Mouse (Mus musculus): ENCODE measurements around the gene 3110021N24Rik. TPM values are rescaled to one million over a fixed set of nuclear protein-coding genes. Genes with fewer than 3 reads are reported as not detected.

The 3110021N24Rik gene
- polyA plus RNA-seq, 1 experiment from 2014 or later: 1.9 TPM

- no peaks in the 10 kb centered on the region for H3K9me3 ChIP-seq
- H3K27ac ChIP-seq (replicated peaks): no peak overlapping the region
- no peak overlapping the region for H3K4me2 ChIP-seq
- peaks cover 4% of the 10 kb centered on the region; the same call in 1 of the 2 replicates for H3K4me1 ChIP-seq (replicated peaks)
- H3K36me3 ChIP-seq: no peaks in the 10 kb centered on the region
- ATAC-seq (ENCODE audit: low read depth): peak; percentile 56; the same call in 1 of the 2 replicates
- 61% methylated on average over 2 of the region's 2 CpGs for whole genome bisulfite sequencing
- no peak overlapping the region for H3K9ac ChIP-seq
- no peak overlapping the region for H3K4me3 ChIP-seq
- H3K27me3 ChIP-seq: no peaks in the 10 kb centered on the region
These were observed 78.8 kb downstream of the 3110021N24Rik start for GRCm38 (mm10) chr4:108798083-108798830.

GRCm38 (mm10) chr4:108803535-108803934, 84.1 kb downstream of the 3110021N24Rik start:
- Histone ChIP-seq H3K27ac (replicated peaks) (no peak overlapping the region), H3K9me3 (no peaks in the 10 kb centered on the region), H3K9ac (no peak overlapping the region), H3K4me2 (no peak overlapping the region), H3K4me1 (replicated peaks) (no peaks in the 10 kb centered on the region), H3K4me3 (no peak overlapping the region), H3K36me3 (no peaks in the 10 kb centered on the region), H3K27me3 (no peaks in the 10 kb centered on the region)
- ATAC-seq (ENCODE audit: low read depth): no peak
- WGBS: 96% methylated on average over 2 of the region's 2 CpGs

DNA sequence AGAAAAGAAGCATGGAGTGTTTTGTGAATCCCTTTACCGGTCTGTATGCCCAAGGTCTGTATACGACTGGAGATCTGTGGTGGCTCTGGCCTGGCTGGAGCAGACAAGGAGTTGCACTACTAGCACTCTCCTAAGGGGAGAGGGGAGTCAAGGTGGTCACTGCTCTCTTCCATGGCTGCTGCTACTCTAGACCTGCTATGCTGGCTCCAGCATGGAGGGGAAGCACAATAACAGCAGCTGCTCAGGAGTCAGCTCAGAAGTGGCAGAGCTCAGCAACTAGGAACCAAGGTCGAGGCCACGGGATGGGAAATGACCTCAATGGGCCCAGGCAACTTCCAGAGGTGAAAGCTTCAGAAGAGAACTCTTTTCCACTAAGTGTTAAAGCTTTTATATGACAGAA, 91.7 kb downstream of the 3110021N24Rik start:
- no peak overlapping the region for H3K9ac ChIP-seq
- H3K9me3 ChIP-seq: no peaks in the 10 kb centered on the region
- 68% methylated on average over 4 of the region's 4 CpGs for WGBS
- H3K4me3 ChIP-seq: no peak overlapping the region
- no peaks in the 10 kb centered on the region for H3K4me1 ChIP-seq (replicated peaks)
- H3K27ac ChIP-seq (replicated peaks): no peak overlapping the region
- no peaks in the 10 kb centered on the region for H3K27me3 ChIP-seq
- H3K36me3 ChIP-seq: peaks cover 12% of the 10 kb centered on the region
- ATAC-seq (ENCODE audit: low read depth): no peak; the same call in 1 of the 2 replicates
- no peak overlapping the region for H3K4me2 ChIP-seq

DNA sequence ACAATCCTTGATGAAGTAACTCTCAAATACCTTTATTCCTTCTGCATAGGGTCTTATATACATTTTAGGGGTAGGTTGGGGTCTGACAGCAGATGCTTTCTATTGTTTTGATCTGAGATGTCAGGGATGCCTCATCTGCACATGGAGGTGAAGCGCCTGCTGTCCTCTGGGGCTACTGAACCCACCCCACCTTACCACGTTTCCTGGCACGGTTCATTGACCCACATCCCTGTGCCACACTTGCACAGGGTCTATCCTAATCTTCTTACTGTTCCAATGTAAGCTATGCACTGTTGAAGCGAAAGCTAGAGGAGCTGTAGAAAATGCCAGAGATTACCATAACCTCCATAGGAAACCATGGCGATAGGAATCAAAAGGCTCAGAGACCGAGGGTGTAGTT, 92.1 kb downstream of the 3110021N24Rik start:
- Histone ChIP-seq H3K27me3 (no peaks in the 10 kb centered on the region), H3K9me3 (no peaks in the 10 kb centered on the region), H3K9ac (no peak overlapping the region), H3K4me2 (no peak overlapping the region), H3K27ac (replicated peaks) (no peak overlapping the region), H3K4me3 (no peak overlapping the region), H3K36me3 (peaks cover 12% of the 10 kb centered on the region), H3K4me1 (replicated peaks) (no peaks in the 10 kb centered on the region)
- WGBS: 70% methylated on average over 6 of the region's 6 CpGs
- ATAC-seq (ENCODE audit: low read depth): no peak

- ATAC-seq (ENCODE audit: low read depth): no peak
- H3K9me3 ChIP-seq: no peaks in the 10 kb centered on the region
- no peaks in the 10 kb centered on the region for H3K27me3 ChIP-seq
- H3K36me3 ChIP-seq: peaks cover 86% of the 10 kb centered on the region
- WGBS: 95% methylated on average over 3 of the region's 3 CpGs
- H3K9ac ChIP-seq: no peak overlapping the region
- H3K4me2 ChIP-seq: no peak overlapping the region
- H3K27ac ChIP-seq (replicated peaks): no peak overlapping the region
- peaks cover 4% of the 10 kb centered on the region; the same call in 1 of the 2 replicates for H3K4me1 ChIP-seq (replicated peaks)
- no peak overlapping the region for H3K4me3 ChIP-seq
These were observed 106.2 kb downstream of the 3110021N24Rik start for GRCm38 (mm10) chr4:108825677-108826076.

DNA sequence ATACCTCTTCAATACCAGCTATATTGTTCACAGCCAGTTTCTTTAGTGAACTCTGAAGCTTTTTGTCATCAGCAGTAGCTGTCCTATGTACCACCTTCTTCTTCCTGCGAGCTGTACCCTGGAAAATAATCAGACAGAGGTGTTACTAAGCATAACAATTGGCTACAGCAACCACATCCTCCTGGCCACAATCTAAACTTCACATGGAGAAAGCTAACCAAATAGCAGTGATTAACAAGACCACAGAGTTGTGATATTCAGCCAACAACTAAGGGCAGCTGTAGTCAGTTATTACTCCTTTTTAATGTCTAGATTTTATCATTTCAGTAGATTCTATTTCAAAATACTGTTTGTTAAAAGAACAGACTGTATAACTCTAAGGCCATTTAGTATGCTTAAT, 106.6 kb downstream of the 3110021N24Rik start:
- Histone ChIP-seq H3K36me3 (peaks cover 82% of the 10 kb centered on the region), H3K9ac (no peak overlapping the region), H3K4me3 (no peak overlapping the region), H3K4me1 (replicated peaks) (peaks cover 8% of the 10 kb centered on the region; the same call in 1 of the 2 replicates), H3K9me3 (no peaks in the 10 kb centered on the region), H3K27me3 (no peaks in the 10 kb centered on the region), H3K27ac (replicated peaks) (no peak overlapping the region), H3K4me2 (no peak overlapping the region)
- no peak for ATAC-seq (ENCODE audit: low read depth)
- WGBS: 88% methylated on average over 1 of the region's 1 CpGs

- no peak overlapping the region for H3K27ac ChIP-seq (replicated peaks)
- H3K36me3 ChIP-seq: peaks cover 78% of the 10 kb centered on the region
- H3K4me1 ChIP-seq (replicated peaks): peaks cover 13% of the 10 kb centered on the region
- no peak overlapping the region for H3K4me2 ChIP-seq
- ATAC-seq (ENCODE audit: low read depth): no peak
- no peaks in the 10 kb centered on the region for H3K27me3 ChIP-seq
- no peak overlapping the region for H3K4me3 ChIP-seq
- no peak overlapping the region for H3K9ac ChIP-seq
- WGBS: 95% methylated on average over 2 of the region's 2 CpGs
- H3K9me3 ChIP-seq: no peaks in the 10 kb centered on the region
These were observed 107.2 kb downstream of the 3110021N24Rik start for GRCm38 (mm10) chr4:108826643-108827042.

- Histone ChIP-seq H3K36me3 (peaks cover 41% of the 10 kb centered on the region), H3K4me2 (no peak overlapping the region), H3K4me3 (no peak overlapping the region), H3K9ac (no peak overlapping the region), H3K27me3 (no peaks in the 10 kb centered on the region), H3K9me3 (no peaks in the 10 kb centered on the region), H3K4me1 (replicated peaks) (peaks cover 28% of the 10 kb centered on the region), H3K27ac (replicated peaks) (no peak overlapping the region)
- no peak for ATAC-seq (ENCODE audit: low read depth)
- 90% methylated on average over 1 of the region's 1 CpGs for WGBS
These were observed 111.2 kb downstream of the 3110021N24Rik start for GRCm38 (mm10) chr4:108830698-108831097.

Other genes with a start within 250 kb of the 3110021N24Rik start
- gene Prpf38a, start 140.3 kb upstream of the 3110021N24Rik start, polyA plus RNA-seq (2015; fragmentation: Nextera tagmentation; extraction: Ambion mirVana): 87.6 and 94.6 TPM in 2 replicates
- gene Orc1, start 140.2 kb upstream of the 3110021N24Rik start, polyA plus RNA-seq (2015; fragmentation: Nextera tagmentation; extraction: Ambion mirVana): 1.4 and 1.9 TPM in 2 replicates
- 19.0 and 19.3 TPM in 2 replicates for gene Cc2d1b, start 99.7 kb upstream of the 3110021N24Rik start, polyA plus RNA-seq (2015; fragmentation: Nextera tagmentation; extraction: Ambion mirVana)
- 5.1 and 6.3 TPM in 2 replicates for gene Zfyve9, start 61.1 kb downstream of the 3110021N24Rik start, polyA plus RNA-seq (2015; fragmentation: Nextera tagmentation; extraction: Ambion mirVana)
- 197 and 213 TPM in 2 replicates for gene Btf3l4, start 114.0 kb downstream of the 3110021N24Rik start, polyA plus RNA-seq (2015; fragmentation: Nextera tagmentation; extraction: Ambion mirVana)
- gene Txndc12, start 115.0 kb downstream of the 3110021N24Rik start, polyA plus RNA-seq (2015; fragmentation: Nextera tagmentation; extraction: Ambion mirVana): 78.3 and 79.2 TPM in 2 replicates
- 30.7 and 31.6 TPM in 2 replicates for gene Kti12, start 128.1 kb downstream of the 3110021N24Rik start, polyA plus RNA-seq (2015; fragmentation: Nextera tagmentation; extraction: Ambion mirVana)
- 1.5 and 3.1 TPM in 2 replicates for gene A730015C16Rik, start 129.0 kb downstream of the 3110021N24Rik start, polyA plus RNA-seq (2015; fragmentation: Nextera tagmentation; extraction: Ambion mirVana)
- 72.4 and 86.9 TPM in 2 replicates for gene Rab3b, start 159.4 kb downstream of the 3110021N24Rik start, polyA plus RNA-seq (2015; fragmentation: Nextera tagmentation; extraction: Ambion mirVana)

Data from neural tube, embryonic 13.5 days (tissue).